Mouse (Mus musculus) C2C12 (cell line): ENCODE data around the gene Aurkb.

ENCODE experiments used
- CTCF ChIP-seq: IDR thresholded peaks from one replicate; pipeline ENCODE4 v1.5.1; 2011; ENCODE audit not compliant: control insufficient read depth, insufficient read depth, insufficient read length
- FOSL1 ChIP-seq: IDR thresholded peaks from one replicate; pipeline ENCODE4 v1.8.0; 2011; ENCODE audit warnings: mild to moderate bottlenecking, low read length; ENCODE audit not compliant: poor library complexity, insufficient read depth, severe bottlenecking
- MAX ChIP-seq: IDR thresholded peaks from one replicate; pipeline ENCODE4 v1.6.1; 2011; ENCODE audit warnings: mild to moderate bottlenecking, control low read depth
- MYOD1 ChIP-seq: IDR thresholded peaks from one replicate; pipeline ENCODE4 v1.6.1; 2011; ENCODE audit warnings: low read depth; ENCODE audit not compliant: control insufficient read depth, insufficient read length
- MYOG ChIP-seq: IDR thresholded peaks from one replicate; pipeline ENCODE4 v1.6.1; 2011; ENCODE audit not compliant: control insufficient read depth, insufficient read length; ENCODE audit errors: extremely low read depth

GRCm38 (mm10) chr11:69046395-69046774 is 938 bp downstream of the Aurkb start:
- no peak for TF ChIP-seq CTCF
- no peak for TF ChIP-seq MYOD1
- no peak for TF ChIP-seq MYOG
- TF ChIP-seq MAX, result no peak
- TF ChIP-seq FOSL1, result no peak
